Mouse (Mus musculus) small intestine, adult 2 months (tissue): Measurements from ENCODE around the gene Gstt1.

ENCODE experiments used
- CTCF ChIP-seq: fragments of 200-500 bp; IDR thresholded peaks from 2 replicates; pipeline ENCODE4 v1.5.1; 2012; ENCODE audit warnings: low read depth, mild to moderate bottlenecking, control low read depth, inconsistent platforms, low read length, moderate library complexity, mixed read lengths; ENCODE audit not compliant: insufficient replicate concordance, insufficient read length; ENCODE audit errors: extremely low read depth
- POLR2A ChIP-seq: fragments of 200-500 bp; IDR thresholded peaks from 2 replicates; pipeline ENCODE4 v1.6.1; 2012; ENCODE audit warnings: low read depth, mild to moderate bottlenecking, control low read depth, inconsistent platforms, low read length, moderate library complexity

GRCm38 (mm10) chr10:75796731-75797516 is 1.5 kb downstream of the Gstt1 start:
- TF ChIP-seq CTCF (no peak), POLR2A (no peak)
